19 mouse cellular contexts compared by ENCODE assay signal in genomic region chr17:70831591-70831990, GRCm38 (mm10). TPM values are rescaled to one million over a fixed set of nuclear protein-coding genes. Genes with fewer than 3 reads are reported as not detected.
A peak's percentile ranks its signal among the peaks of the same experiment; 100 is the strongest.
DNase-seq lines count a peak whose midpoint lies in the region; ATAC-seq and TF ChIP-seq lines count a peak whose summit lies in the region.
"Had no signal": no experiment of that assay in that cellular context is flagged by ENCODE, and none has a peak within 500 bp of the region (broad histone marks: within the 10 kb centered on the region; RNA-seq: fewer than 3 reads in every experiment).

No protein-coding gene starts in this region.

- H3K27ac ChIP-seq in intestine, embryonic 16.5 days (ENCODE audit: low read length), result peak overlapping the region; percentile 45; the same call in 1 of the 2 replicates
- H3K27ac ChIP-seq in intestine, postnatal 0 days (ENCODE audit: low read depth, low read length), result no peak overlapping the region; the same call in 1 of the 2 replicates
- peak overlapping the region; percentile 98 for H3K27ac ChIP-seq in ES-Bruce4 (ENCODE audit: insufficient read depth, low read length)
- peak overlapping the region; percentile 100 for H3K27ac ChIP-seq in bone marrow macrophage, adult 2 months (ENCODE audit: insufficient read depth, low read depth, low read length)
- H3K27ac ChIP-seq: embryonic facial prominence, embryonic 10.5 days; heart, embryonic 15.5 days had no signal

- H3K27me3 ChIP-seq in intestine, embryonic 16.5 days (replicated peaks; ENCODE audit: control insufficient read depth, insufficient read depth, low read length), result no peaks in the 10 kb centered on the region; the same call in 1 of the 2 replicates
- H3K27me3 ChIP-seq in intestine, postnatal 0 days (replicated peaks; ENCODE audit: control insufficient read depth, insufficient read depth, low read length), result no peaks in the 10 kb centered on the region
- H3K27me3 ChIP-seq in ES-Bruce4 (ENCODE audit: control insufficient read depth, insufficient read depth, low read length, poor library complexity, severe bottlenecking), result no peaks in the 10 kb centered on the region
- H3K27me3 ChIP-seq: Patski had no signal

- TF ChIP-seq EP300 in ES-Bruce4 (IDR thresholded peaks at IDR 0.05; ENCODE audit: insufficient read depth, low read depth, low read length), result no peak

- TF ChIP-seq POLR2A in ES-Bruce4 (IDR thresholded peaks at IDR 0.05; ENCODE audit: insufficient read depth, low read length), result no peak
- 0 out of 2 replicates have a peak, but pooled peaks have one; percentile 56 for TF ChIP-seq POLR2A in bone marrow macrophage, adult 2 months (IDR thresholded peaks at IDR 0.05; ENCODE audit: borderline replicate concordance, low read depth, low read length)

- 40% methylated on average over 4 of the region's 4 CpGs for WGBS in intestine, embryonic 16.5 days
- WGBS in intestine, postnatal 0 days, result 48% methylated on average over 4 of the region's 4 CpGs

- DNase-seq in lung, postnatal 14 days, result no peak
- DNase-seq: adrenal gland, postnatal 14 days; cerebellum, adult 2 months; cerebellum, postnatal 10 days; gastrocnemius, postnatal 36 days; heart, postnatal 14 days had no signal

- 0 out of 2 replicates have a peak, but pooled peaks cover 17% of the 10 kb centered on the region for H3K4me1 ChIP-seq in intestine, embryonic 16.5 days (ENCODE audit: control insufficient read depth, insufficient read depth, low read length)
- 0 out of 2 replicates have a peak, but pooled peaks cover 7% of the 10 kb centered on the region for H3K4me1 ChIP-seq in intestine, postnatal 0 days (replicated peaks; ENCODE audit: control insufficient read depth, insufficient read depth, low read length)
- peaks cover 8% of the 10 kb centered on the region for H3K4me1 ChIP-seq in ES-Bruce4 (ENCODE audit: control insufficient read depth, insufficient read depth, low read length)
- H3K4me1 ChIP-seq in bone marrow macrophage, adult 2 months (ENCODE audit: control insufficient read depth, insufficient read depth, low read length), result peaks cover 43% of the 10 kb centered on the region

- H3K9me3 ChIP-seq in intestine, embryonic 16.5 days (ENCODE audit: control insufficient read depth, low read length), result no peaks in the 10 kb centered on the region
- H3K9me3 ChIP-seq in intestine, postnatal 0 days (ENCODE audit: control insufficient read depth), result no peaks in the 10 kb centered on the region
- H3K9me3 ChIP-seq in ES-Bruce4 (replicated peaks; ENCODE audit: control insufficient read depth, insufficient read depth, low read length, poor library complexity, severe bottlenecking), result no peaks in the 10 kb centered on the region
- H3K9me3 ChIP-seq: embryonic facial prominence, embryonic 10.5 days; heart, embryonic 15.5 days had no signal

- no peak overlapping the region for H3K4me2 ChIP-seq in intestine, embryonic 16.5 days (ENCODE audit: low read depth, low read length)
- H3K4me2 ChIP-seq in intestine, postnatal 0 days (replicated peaks; ENCODE audit: low read depth), result no peak overlapping the region
- H3K4me2 ChIP-seq: heart, embryonic 11.5 days; heart, embryonic 15.5 days had no signal

- no peaks in the 10 kb centered on the region for H3K36me3 ChIP-seq in intestine, embryonic 16.5 days (ENCODE audit: control insufficient read depth, insufficient read depth, low read length)
- no peaks in the 10 kb centered on the region for H3K36me3 ChIP-seq in intestine, postnatal 0 days (ENCODE audit: control insufficient read depth, insufficient read depth)
- no peaks in the 10 kb centered on the region for H3K36me3 ChIP-seq in ES-Bruce4 (ENCODE audit: control insufficient read depth, insufficient read depth, low read length, poor library complexity, severe bottlenecking)
- H3K36me3 ChIP-seq: heart, embryonic 15.5 days had no signal

- no peak for ATAC-seq in intestine, embryonic 16.5 days
- ATAC-seq in intestine, postnatal 0 days, result no peak
- ATAC-seq in monocyte, adult 5-6 weeks (replicated peaks; ENCODE audit: insufficient number of reproducible peaks, low FRiP score, low TSS enrichment, poor library complexity, severe bottlenecking), result no peak
- ATAC-seq: activated CD4-positive, CD25-positive, alpha-beta regulatory T cell, adult 4 months; forebrain, embryonic 14.5 days; hindbrain, embryonic 16.5 days; inflammation-experienced regulatory T-cells, adult 6 months; Patski had no signal

- no peak for TF ChIP-seq CTCF in intestine, postnatal 0 days (IDR thresholded peaks at IDR 0.05; ENCODE audit: low read depth)
- TF ChIP-seq CTCF in ES-Bruce4 (IDR thresholded peaks at IDR 0.05; ENCODE audit: low read depth, low read length), result no peak
- no peak for TF ChIP-seq CTCF in bone marrow macrophage, adult 2 months (IDR thresholded peaks at IDR 0.05; ENCODE audit: low read depth, low read length)

- H3K4me3 ChIP-seq in intestine, embryonic 16.5 days (ENCODE audit: low read length), result no peak overlapping the region
- no peak overlapping the region for H3K4me3 ChIP-seq in intestine, postnatal 0 days (ENCODE audit: low read depth, low read length)
- H3K4me3 ChIP-seq in ES-Bruce4 (ENCODE audit: low read depth, low read length), result no peak overlapping the region
- H3K4me3 ChIP-seq in bone marrow macrophage, adult 2 months (ENCODE audit: insufficient read depth, low read length), result peak overlapping the region; percentile 18; the same call in 1 of the 2 replicates
- H3K4me3 ChIP-seq: embryonic facial prominence, embryonic 10.5 days; heart, embryonic 15.5 days had no signal

- no peak overlapping the region for H3K9ac ChIP-seq in intestine, embryonic 16.5 days (ENCODE audit: low read depth, low read length)
- no peak overlapping the region for H3K9ac ChIP-seq in intestine, postnatal 0 days (ENCODE audit: low read depth, low read length)
- H3K9ac ChIP-seq in ES-Bruce4 (ENCODE audit: low read depth, poor library complexity, severe bottlenecking), result peak overlapping the region; percentile 76
- H3K9ac ChIP-seq: heart, embryonic 15.5 days had no signal

RNA-seq across cellular contexts. Expression of gene Tgif1, which starts 21.8 kb away (rescaled TPM):
- 43.0 and 43.5 TPM in 2 replicates for polyA plus RNA-seq in intestine, embryonic 16.5 days (2015; fragmentation: Nextera tagmentation; extraction: Ambion mirVana)
- polyA plus RNA-seq in intestine, postnatal 0 days (2015; fragmentation: Nextera tagmentation; extraction: Ambion mirVana), result 20.0 and 24.5 TPM in 2 replicates
- 218 and 227 TPM in 2 replicates for polyA plus RNA-seq in ES-Bruce4 (2011; ENCODE audit: insufficient read depth, insufficient read length, low read depth, missing spikeins)
- 86.0 and 97.0 TPM in 2 replicates for polyA plus RNA-seq in bone marrow macrophage, adult 2 months (2012; ENCODE audit: insufficient read depth, insufficient read length, missing spikeins)
- total RNA-seq in monocyte, adult 5-6 weeks (2017), result 79.7 to 125 TPM (median 111 TPM) in 3 replicates
